Mouse (Mus musculus): ENCODE measurements around the gene Hectd4.

- TF ChIP-seq CTCF (IDR thresholded peaks at IDR 0.05; ENCODE audit: extremely low read depth, insufficient read depth, low read length): no peak
- TF ChIP-seq POLR2A (IDR thresholded peaks at IDR 0.05; ENCODE audit: extremely low read depth, insufficient read depth, low read length): no peak
Observed at GRCm38 (mm10) chr5:121254977-121255376, 35.0 kb downstream of the Hectd4 start.
